Mouse (Mus musculus) urinary bladder, postnatal 4 days (tissue): ENCODE results near the gene Proser3.

Source experiments
- DNase-seq, 2 experiments: peaks; one replicate each; pipeline ENCODE4 v3.0.0; 2021 to 2022; ENCODE audit warnings: low spot score in 2 of 2

Gene Proser3

DNA sequence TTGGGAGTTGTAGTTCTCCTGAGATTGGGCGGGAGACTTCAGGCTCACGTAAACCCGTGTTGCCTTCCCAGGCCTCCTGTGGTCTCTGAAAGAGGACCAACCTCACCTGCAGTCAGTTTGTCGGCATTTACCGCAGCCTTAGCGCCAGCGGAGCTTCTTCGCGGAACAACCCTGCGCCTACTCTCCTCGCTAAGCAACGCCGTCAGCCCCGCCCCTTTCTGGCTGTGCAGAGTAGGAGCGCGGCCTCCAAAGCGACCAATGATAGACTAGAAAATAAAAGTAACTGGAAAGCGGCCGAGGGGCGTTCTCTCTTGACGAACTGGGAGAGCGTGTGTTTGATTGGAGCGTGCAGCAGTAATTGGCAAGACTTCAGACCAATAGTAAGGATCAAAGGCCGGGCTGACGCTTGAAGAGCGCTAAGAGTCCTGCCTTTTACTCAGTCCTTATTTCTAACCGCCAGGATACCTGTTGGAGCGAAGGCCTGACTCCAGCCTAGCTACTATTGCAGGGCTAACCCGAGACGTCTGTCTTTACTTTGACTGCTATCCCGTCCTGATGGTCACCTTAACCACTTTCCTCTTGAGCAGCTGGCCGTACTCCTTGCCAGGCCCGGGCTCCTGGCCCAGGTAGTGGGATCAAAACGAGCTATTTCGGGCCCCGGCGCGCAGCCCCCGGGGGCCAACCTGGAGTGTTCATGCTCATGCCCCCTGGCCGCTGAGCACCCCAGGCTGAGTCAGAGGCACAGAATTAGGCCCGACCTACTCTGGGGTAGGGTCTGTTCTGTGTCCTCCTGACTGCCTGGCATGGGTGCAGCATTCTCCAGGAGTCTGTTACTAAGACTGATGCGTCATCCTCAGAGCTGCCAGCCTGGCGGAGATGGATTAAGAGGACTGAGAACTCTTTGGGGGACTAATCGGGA is at the start of gene Proser3, which contains the start of gene Hspb6:
TSS of gene Proser3 (minus strand) at position 198 of the 919 bp plus-strand sequence.
TSS of gene Hspb6 (plus strand) at position 77 of the 919 bp plus-strand sequence.
- peak; percentile 94 to 96 for DNase-seq

- DNase-seq: peak; percentile 64 to 70
Measured at GRCm38 (mm10) chr7:30600651-30601050, 48.6 kb upstream of the Proser3 start.

DNA sequence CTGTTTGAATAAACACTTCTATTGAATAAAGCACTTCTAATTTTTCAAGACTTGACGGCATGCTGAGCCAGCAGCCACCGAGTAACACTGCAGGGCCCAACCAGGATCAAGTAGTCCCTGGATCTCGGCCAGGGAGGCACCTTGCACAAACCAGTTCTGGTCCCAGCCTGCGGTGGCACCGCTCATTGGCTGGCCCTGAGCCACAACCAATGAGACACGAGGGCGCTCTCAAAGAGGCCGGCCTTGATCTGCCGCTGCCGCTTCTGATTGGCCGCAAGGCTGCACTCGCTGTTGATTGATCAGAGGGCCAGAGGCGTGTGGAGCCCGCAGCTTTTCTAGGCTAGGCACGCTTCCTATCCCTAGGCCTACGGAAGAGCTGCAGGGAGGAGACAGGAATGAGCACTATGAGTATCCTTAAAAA is 47.8 kb upstream of the Proser3 start:
- peak; percentile 83 to 89 for DNase-seq

DNA sequence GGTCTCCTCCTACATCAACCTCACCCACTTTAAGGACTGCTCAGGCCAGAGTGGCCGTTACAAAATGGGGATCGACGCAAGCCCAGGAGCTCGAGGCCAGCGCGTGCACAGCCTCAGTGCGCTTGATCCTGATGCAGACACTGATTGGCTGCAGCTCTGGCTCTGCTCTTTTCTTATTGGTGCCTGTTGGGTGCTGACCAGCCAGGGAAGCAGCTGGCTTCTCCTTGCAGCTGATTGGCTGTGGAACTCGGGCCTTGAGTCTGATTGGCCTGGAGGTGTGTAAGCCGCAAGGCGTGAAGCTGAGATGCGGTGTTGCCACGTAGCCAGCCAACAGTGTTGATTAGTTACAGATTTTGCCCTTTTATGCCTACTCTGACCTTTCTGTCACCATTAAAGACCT is 46.7 kb upstream of the Proser3 start, which contains the start of gene Zbtb32:
TSS of gene Zbtb32 (minus strand) at position 124 of the 400 bp plus-strand sequence.
- no peak for DNase-seq

DNA sequence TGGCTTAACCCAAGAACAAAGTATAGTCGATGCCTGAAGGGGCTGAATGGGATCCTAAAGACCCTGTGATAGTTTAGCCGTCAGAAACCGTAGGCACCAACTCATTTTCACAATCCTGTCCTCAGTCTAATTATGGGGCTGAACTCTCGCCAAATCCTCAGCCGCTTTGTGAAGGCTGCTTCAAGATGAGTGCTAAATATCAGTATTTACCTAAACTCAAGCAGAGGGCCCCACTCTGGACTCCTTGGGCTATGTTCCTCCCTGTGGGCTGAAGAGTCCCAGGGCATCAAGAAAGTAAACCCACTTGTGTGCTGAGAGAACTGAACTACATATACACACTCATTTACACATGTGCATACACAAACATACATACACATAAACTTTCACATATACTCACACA is 44.7 kb upstream of the Proser3 start:
- no peak for DNase-seq

DNA sequence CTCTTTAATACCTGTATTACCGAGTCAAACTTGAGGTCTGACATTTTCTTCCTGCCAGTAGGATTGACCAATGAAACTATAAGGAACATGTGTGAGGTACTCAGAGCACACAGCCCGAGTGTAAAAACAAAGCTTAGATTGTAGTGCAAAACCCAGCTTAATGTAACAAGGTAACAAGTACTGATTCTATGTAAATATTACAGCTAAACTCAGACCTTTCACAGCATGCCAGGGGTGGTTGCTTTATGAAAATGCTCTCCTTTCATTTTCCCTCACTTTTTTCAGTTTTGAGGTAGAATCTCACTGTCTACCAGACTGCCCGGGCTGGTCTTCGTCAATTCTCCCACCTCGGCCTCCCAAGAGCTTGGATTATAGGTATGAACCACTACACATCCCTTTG is 44.0 kb upstream of the Proser3 start:
- no peak for DNase-seq

DNA sequence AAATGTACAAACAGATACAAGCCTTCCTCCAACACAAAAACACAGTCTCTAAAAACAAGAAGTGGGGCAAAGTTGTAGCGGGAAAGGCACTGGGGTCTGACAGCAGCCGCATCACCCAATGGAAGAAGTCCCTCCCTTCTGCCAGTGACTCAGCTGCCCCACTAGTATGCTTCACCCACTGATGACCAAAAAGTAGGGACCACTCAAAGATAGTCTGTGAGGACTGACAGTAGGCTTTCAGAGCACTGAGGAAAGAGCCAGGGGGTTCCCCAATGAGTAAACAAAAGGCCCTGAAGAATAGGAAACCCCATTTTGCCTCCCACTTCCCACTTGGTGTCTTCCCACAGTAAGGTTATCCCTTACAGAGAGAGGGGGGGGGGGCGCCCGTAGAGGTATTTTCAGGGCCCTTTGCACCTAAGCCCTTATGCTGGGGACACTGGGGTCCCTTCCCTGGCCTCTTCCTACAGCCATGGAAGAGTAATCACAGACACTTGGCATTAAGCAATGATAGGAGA is 42.5 kb upstream of the Proser3 start:
- no peak for DNase-seq

DNA sequence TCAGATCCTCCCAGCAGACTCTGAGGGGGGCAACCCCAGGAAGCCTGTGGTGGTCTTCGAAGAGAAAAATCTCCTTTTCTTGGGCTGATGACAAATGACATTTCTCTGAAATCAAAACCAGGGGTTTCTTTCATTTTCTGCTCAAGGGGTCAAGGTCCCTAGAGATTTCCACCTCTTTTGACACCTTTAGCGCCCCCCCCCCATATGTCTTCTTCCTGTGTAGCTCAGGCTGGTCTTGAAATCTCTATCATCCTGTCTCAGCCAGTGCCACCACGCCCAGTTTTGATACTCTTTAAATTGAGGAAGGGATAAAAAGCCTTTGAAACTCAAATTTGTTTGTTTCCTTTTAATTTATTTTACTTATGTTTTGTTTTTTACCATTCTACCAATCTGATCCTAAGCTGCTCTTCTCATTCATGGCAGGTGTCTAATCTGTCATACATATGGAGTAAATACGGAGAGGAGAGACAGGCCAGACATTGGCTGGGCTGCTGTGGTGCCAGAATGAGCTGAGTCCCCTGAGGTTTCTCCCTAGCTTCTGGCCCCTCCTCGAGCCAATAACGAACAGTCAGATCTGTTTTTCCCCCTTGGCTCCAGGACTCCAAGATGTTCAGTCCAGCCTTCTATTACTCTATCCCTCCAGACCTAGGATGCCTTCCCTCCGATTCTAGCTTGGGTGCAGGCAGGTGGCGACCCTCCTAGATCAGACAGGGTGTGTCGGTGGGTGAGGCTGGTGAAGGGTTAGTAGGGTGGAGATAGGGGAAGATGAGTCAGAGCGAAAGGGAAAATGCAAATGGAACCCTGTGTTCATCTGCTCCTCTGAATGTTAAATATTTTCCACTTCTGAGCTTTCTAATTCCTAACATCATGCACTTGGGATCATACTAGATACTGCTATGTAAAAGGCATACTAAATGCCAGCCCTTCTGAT is 41.7 kb upstream of the Proser3 start:
- no peak for DNase-seq

- no peak for DNase-seq
Measured at GRCm38 (mm10) chr7:30592772-30593423, 40.8 kb upstream of the Proser3 start.

DNA sequence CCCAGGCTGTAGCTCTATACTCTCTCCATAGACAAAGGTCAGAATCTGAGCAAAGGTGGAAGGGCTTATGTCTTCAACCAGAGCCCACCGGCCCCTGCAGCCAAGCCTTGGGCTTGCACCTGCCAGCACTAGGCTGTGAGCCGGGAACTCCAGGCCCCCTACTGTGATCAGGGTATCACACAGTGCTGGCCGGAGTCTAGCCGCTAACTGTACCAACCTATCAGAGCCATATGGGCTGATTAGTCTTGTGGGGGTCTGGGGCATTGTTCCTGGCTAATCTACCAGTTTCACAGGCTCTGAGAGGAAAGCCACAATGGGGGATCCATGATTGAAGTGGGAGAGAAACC is 39.5 kb upstream of the Proser3 start:
- no peak for DNase-seq

DNA sequence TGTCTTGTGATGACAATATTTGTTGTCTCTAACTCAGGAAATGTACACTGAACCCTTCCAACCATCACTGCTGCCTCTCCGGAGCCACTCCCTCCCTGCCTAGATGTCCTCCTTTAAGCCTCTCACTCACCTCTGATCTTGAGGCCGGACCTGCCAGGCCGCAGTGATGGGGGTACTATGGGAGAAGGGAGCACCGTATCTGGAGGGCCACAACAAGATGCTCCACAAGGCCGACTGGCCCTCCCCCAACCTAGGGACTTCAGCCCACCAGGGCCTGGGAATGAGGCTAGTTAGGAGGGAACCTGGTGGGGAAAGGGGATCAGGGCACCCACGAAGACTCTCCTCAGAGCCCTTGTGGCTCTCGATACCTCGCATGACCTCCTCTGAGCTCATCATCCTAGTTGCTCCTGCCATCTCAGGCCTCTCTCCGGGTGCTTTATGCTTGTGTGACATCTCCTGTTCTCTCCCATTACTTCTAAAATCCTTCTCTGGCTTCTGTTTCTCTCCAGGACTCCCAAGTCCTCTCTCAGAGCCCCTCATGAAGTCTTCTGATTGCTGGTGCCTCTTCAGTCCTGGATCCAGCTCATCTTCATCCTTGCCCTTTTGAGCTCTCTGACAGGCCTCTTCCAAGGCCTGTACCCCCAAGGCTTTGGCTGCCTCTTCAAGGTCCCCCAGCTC is 39.0 kb upstream of the Proser3 start:
- DNase-seq: no peak

DNA sequence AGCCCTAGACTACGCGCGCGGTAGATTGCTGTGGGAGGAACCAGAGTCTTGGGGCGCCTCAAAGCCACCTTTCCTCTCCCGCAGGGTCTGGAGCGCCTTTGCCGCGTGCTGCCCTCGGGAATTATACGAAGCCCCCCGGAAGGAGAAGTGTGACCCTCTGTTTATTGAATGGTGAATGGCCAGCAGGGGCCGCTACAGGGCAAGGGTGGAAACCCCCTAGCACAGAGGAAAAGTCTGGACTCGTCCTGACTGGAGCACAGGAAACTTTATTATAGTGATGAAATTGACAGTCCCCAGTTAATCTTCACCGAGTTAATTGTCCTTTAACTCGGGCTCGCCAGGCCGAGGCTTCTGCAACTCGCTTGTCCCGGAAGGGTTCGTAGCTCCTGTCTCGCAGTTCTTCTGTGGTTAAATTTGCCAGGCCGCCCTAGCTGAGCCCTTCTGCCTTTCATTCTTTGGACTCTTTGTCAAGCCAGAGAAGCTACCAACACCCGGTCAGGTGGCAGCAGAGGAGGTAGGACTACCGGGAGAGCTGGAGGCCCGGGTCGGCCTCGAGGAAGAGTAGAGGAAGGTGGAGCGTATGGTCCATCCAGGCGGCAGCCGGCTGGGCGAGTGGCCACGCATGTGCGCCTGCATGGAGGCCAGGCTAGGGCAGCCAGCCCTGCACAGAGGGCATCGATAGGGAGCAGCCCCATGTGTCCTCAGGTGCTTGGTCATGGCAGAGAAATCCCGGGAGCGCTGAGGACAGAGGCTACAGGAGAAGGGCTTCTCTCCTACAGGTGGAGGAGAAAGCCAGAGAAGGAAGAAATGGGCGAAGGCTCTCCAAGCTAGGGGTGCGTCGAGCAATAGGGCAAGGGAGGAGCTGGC is 37.6 kb upstream of the Proser3 start:
- DNase-seq: peak; percentile 76 to 88

DNA sequence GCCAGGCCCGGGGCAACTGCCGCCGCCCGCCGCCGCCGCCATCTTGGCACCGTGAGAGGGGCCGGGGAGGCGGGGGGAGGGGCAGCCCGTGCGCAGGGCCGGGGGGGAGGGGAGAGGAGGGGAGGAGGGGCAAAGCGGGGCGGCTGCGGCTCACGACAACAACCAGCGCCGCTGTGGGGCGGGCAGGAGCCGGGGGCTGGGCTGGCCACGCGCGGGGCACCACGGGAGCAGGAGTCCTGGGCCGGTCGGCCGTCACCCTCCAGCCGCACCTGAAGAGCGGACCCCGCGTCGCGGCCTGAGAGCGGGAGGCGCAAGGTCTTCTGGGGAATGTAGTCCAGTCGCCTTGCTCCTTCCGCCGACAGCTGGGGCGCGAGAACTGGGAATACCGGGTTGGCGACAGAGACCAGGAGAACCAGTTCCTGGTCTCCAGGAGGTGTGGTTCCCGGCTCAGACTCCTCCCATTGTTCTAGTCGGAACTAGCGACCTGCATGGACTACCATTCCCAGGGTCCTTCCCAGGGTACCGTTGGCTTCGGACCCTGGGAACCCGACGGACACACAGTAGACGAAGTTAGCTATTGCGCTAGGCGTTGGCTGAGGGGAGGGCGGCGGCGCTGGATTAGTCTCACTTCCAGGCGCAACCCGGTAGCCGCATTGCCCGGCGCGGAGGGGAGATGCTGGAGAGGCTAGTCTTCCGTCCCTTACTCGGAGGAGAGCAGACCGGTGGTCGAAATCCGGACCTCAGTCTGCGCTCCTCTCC is 36.8 kb upstream of the Proser3 start, which contains the start of gene Kmt2b:
TSS of gene Kmt2b (minus strand) at position 51 of the 759 bp plus-strand sequence.
- DNase-seq: peak; percentile 95 to 97

GRCm38 (mm10) chr7:30587842-30588667 is 36.0 kb upstream of the Proser3 start:
- DNase-seq: no peak

- no peak for DNase-seq
Measured at GRCm38 (mm10) chr7:30586455-30587020, 34.4 kb upstream of the Proser3 start.

DNA sequence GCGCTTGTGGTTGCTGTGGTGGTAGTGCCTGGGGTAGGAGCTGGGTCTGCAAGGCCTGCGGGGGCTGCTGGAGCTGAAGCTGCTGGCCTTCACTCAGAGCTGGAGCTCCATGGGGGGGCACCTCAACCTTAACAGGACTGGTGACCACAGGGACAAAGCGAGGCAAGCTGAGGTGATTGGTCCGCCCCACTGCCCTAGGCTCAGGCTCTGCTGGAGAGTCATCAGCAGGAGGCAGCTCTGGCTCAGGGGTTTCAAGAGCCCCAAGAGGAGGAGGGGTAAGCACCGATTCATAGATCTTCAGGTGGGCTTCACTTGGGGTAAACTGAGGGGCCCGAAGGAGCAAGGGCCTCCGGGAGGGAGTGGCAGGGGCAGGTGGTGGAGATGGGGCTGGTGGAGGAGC is 33.1 kb upstream of the Proser3 start:
- no peak for DNase-seq

GRCm38 (mm10) chr7:30584339-30584738 is 32.2 kb upstream of the Proser3 start:
- DNase-seq: no peak

DNA sequence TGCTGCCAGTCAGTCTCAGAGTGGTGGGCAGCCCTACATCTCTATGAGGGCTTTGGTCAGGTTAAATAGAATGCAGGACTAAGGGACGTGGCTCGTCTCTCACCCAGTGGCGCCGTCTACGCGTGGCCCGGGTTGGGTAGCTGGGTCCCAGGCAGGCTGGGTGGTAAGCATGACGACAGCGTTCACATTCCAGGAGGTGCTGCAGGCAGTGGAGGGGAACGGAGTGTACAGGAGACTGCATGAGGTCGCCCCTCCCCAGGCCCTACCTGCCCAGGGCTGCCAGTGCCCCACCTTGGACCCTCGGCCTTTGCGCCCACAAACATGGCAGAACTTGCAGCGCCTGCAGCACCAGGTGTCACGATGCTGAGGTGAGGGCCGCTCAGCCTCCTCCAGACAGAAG is 29.4 kb upstream of the Proser3 start:
- no peak for DNase-seq
